Mouse (Mus musculus): ENCODE measurements around the gene Mcoln3.

DNA sequence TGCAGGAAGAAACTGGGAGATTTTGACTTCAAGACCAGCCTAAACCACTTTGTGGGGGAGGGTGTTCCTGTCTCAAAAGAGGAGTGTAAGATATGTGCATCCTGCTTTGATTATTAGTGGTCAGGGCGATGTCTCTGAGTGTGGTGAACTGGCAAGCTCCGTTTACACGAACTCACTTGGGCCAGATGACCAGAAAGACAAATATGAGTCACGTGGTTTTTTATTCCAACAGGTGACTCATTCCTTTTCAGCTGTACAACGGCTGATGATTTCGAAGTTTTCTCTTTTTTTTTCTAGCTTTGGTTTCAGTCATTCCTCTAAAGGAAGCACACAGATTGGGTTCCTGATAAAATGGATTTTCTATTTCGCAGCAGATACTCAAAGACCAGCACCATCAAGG is 60.0 kb downstream of the Mcoln3 start:
- no peak for TF ChIP-seq CTCF (IDR thresholded peaks at IDR 0.05; ENCODE audit: borderline replicate concordance, extremely low read depth, insufficient read depth, insufficient read length)
- no peak for TF ChIP-seq POLR2A (IDR thresholded peaks at IDR 0.05; ENCODE audit: borderline replicate concordance, extremely low read depth, insufficient read depth, insufficient read length, poor library complexity, severe bottlenecking)
